Mouse (Mus musculus) midbrain, embryonic 11.5 days (tissue): ENCODE data around the gene Dus2. TPM values are rescaled to one million over a fixed set of nuclear protein-coding genes. Genes with fewer than 3 reads are reported as not detected.
"Not testable (repeated sequence)": the region's sequence is repeated elsewhere in the genome, so short reads cannot be mapped to it uniquely, and the experiment has no call there.

Experiments
- ATAC-seq: fragments of 200-750 bp; cut with Nextera tagmentation; 2 replicates; pipeline ENCODE4 v1.8.0; 2017; ENCODE audit warnings: moderate TSS enrichment, moderate library complexity; ENCODE audit not compliant: low FRiP score
- DNase-seq: peaks from one replicate; pipeline ENCODE4 v3.0.0; 2015; ENCODE audit warnings: low spot score; ENCODE audit errors: missing footprints
- H3K27ac ChIP-seq: fragments of 300-500 bp; sonication (generic); 2 replicates; pipeline ENCODE4 v1.5.1; 2014; ENCODE audit warnings: low read depth, low read length
- H3K27me3 ChIP-seq: fragments of 300-500 bp; sonication (generic); 2 replicates; pipeline ENCODE4 v1.6.1; 2014; ENCODE audit warnings: mild to moderate bottlenecking, low read length, moderate library complexity, mixed read lengths; ENCODE audit not compliant: control insufficient read depth, insufficient read depth
- H3K36me3 ChIP-seq: fragments of 300-500 bp; sonication (generic); 2 replicates; pipeline ENCODE4 v1.6.1; 2014; ENCODE audit warnings: mild to moderate bottlenecking, low read length, moderate library complexity, mixed read lengths; ENCODE audit not compliant: control insufficient read depth, insufficient read depth
- H3K4me1 ChIP-seq: fragments of 300-500 bp; sonication (generic); 2 replicates; pipeline ENCODE4 v1.6.1; 2014; ENCODE audit warnings: low read length; ENCODE audit not compliant: control insufficient read depth, insufficient read depth
- H3K4me2 ChIP-seq: fragments of 300-500 bp; sonication (generic); 2 replicates; pipeline ENCODE4 v1.6.1; 2014; ENCODE audit warnings: mild to moderate bottlenecking, moderate library complexity
- H3K4me3 ChIP-seq: fragments of 300-500 bp; sonication (generic); 2 replicates; pipeline ENCODE4 v1.5.1; 2014; ENCODE audit warnings: low read depth, low read length
- H3K9ac ChIP-seq: fragments of 300-500 bp; sonication (generic); 2 replicates; pipeline ENCODE4 v1.6.1; 2014; ENCODE audit warnings: low read length
- H3K9me3 ChIP-seq: fragments of 300-500 bp; sonication (generic); 2 replicates; pipeline ENCODE4 v1.6.1; 2016; ENCODE audit warnings: low read length; ENCODE audit not compliant: control insufficient read depth
- WGBS: fragments of 180-500 bp; shearing (Covaris S2); extraction: QIAGEN DNeasy Blood & Tissue Kit; methylation state at CpG from one replicate; pipeline ENCODE4 v1.1.7; 2014; 5-methylcytosine and 5-hydroxymethylcytosine counted together
- polyA plus RNA-seq: library from polyadenylated mRNA; unstranded; fragments of >200 nt; fragmentation: Nextera tagmentation; extraction: Ambion mirVana; gene quantifications from 2 replicates; pipeline ENCODE4 v1.2.1, GENCODE M21; 2014

The Dus2 gene
- polyA plus RNA-seq, 1 experiment from 2014 or later: 14.4 TPM

DNA sequence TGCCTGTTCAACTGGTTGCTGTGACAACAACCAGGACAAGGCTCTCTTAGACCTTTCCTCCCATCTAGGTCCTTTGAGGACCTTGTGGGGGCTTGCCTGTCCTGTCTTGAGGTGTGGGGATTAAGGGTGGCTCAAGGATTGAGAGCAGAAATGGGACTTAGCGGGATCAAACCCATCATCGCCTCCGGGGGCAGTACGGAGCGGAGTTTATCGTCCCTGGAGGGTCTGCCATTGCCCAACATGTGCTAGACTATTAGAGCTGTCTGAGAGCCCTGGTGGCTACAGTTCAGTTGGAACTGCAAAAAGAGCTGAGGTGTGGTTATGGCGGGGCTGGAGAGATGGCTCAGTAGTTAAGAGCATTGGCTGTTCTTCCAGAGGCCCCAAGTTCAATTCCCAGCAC lies 15.8 kb upstream of the Dus2 start:
- no peak for ATAC-seq
- WGBS: 62% methylated on average over 7 of the region's 7 CpGs

DNA sequence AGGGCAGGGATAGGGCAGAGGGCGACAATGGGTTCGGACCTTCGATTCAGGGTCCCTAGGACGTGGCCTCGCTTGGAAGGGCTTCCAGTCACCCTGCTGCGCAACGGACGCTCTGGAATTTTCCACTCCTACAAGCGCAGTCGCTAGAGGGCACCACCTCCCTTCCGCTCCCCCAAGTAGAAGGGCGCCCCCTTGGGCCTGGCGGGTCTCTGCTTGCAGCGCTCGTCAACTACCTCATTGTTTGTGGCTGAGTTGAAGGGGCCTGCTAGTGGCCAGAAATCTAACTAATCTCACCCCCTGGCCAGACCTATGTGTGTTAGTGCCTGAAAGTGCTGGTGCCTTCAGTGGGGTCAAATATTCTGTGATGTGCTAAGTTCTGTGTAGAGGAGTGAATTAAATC lies 11.8 kb upstream of the Dus2 start, which contains the start of gene Dpep3:
Gene Dpep3, minus strand, starts transcription at position 105 of the 400 bp plus-strand sequence.
- Histone ChIP-seq H3K9me3 (no peaks in the 10 kb centered on the region), H3K27me3 (no peaks in the 10 kb centered on the region), H3K36me3 (no peaks in the 10 kb centered on the region), H3K4me1 (no peaks in the 10 kb centered on the region), H3K4me2 (no peak within 1 kb of the TSS), H3K4me3 (no peak within 1 kb of the TSS), H3K9ac (no peak within 1 kb of the TSS), H3K27ac (no peak within 1 kb of the TSS)
- WGBS: 95% methylated on average over 15 of the region's 15 CpGs
- ATAC-seq: no peak
- DNase-seq: no peak

More for the DNA sequence above, 15.8 kb upstream of the Dus2 start:
- Histone ChIP-seq H3K27me3 (no peaks in the 10 kb centered on the region), H3K4me1 (no peaks in the 10 kb centered on the region), H3K36me3 (no peaks in the 10 kb centered on the region), H3K4me3 (no peak overlapping the region), H3K4me2 (no peak overlapping the region), H3K27ac (no peak overlapping the region), H3K9ac (no peak overlapping the region), H3K9me3 (no peaks in the 10 kb centered on the region)
- DNase-seq: no peak

DNA sequence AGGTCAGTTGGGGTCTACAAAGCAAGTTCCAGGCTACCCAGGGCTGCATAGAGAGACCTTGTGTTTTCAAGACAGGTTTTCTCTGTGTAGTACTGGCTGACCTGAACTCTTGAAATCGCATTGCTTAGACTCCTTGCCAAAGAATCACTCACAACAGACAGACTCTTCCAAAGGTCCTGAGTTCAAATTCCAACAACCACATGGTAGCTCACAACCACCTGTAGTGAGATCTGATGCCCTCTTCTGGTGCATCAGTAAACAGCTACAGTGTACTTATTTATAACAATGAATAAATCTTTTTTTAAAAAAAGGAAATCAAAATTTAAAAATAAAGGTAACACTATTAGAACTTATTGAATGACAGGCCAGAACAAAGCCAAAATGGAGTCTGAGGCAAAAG lies 10.0 kb upstream of the Dus2 start:
- no peaks in the 10 kb centered on the region for H3K36me3 ChIP-seq
- no peak overlapping the region for H3K4me3 ChIP-seq
- 91% methylated on average over 1 of the region's 1 CpGs for WGBS
- H3K27ac ChIP-seq: no peak overlapping the region
- H3K9me3 ChIP-seq: no peaks in the 10 kb centered on the region
- no peak overlapping the region for H3K9ac ChIP-seq
- ATAC-seq: no peak
- no peak overlapping the region for H3K4me2 ChIP-seq
- H3K4me1 ChIP-seq: no peaks in the 10 kb centered on the region
- no peak for DNase-seq
- H3K27me3 ChIP-seq: no peaks in the 10 kb centered on the region

DNA sequence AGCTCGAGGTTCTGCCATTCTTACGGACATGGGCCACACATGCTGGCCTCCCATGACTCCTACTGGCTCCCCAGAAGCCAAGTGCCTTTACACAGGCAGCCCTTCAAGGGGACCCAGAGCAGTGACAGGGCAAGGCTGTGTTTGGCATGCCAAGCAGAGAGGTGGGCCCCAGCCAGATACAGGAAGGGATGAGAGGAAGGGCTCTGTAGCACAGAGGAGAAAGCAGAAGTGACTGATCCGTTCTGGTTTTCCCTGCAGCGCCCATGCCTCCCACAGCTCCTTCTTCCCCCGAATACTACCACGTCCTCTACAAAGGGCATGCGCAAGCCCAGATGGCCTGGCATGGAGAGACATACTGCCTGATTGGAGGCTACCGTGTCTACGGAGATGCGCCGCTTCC lies 7.7 kb upstream of the Dus2 start:
- not testable (repeated sequence) for H3K4me1 ChIP-seq, H3K36me3 ChIP-seq, H3K4me3 ChIP-seq, H3K27me3 ChIP-seq, H3K9ac ChIP-seq, H3K9me3 ChIP-seq, ATAC-seq, DNase-seq, H3K27ac ChIP-seq, H3K4me2 ChIP-seq
- WGBS: 91% methylated on average over 11 of the region's 11 CpGs

DNA sequence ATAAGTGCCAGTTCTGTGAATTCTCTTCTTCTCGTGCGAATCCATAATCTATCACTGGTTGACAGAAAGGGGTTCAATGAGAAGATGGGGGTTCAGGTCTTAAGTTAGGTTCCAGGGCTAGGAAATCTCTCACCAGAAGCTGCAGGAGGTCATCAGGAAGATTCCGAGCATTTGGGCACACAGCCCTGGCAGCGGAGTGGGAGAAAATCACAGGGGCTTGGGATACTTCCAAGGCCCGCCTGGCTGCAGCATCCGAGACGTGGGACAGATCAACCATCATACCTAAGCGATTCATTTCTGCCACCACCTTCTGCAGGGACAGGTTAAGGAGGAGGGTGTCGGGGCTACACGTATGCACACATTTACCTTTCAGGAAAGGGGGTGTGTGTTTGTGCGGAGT lies 2.6 kb upstream of the Dus2 start:
- Histone ChIP-seq H3K9ac (no peak overlapping the region), H3K9me3 (no peaks in the 10 kb centered on the region), H3K36me3 (no peaks in the 10 kb centered on the region; the same call in 1 of the 2 replicates), H3K4me1 (no peaks in the 10 kb centered on the region), H3K27me3 (no peaks in the 10 kb centered on the region), H3K4me3 (no peak overlapping the region), H3K4me2 (no peak overlapping the region), H3K27ac (no peak overlapping the region)
- no peak for ATAC-seq
- 91% methylated on average over 11 of the region's 11 CpGs for WGBS
- no peak for DNase-seq

DNA sequence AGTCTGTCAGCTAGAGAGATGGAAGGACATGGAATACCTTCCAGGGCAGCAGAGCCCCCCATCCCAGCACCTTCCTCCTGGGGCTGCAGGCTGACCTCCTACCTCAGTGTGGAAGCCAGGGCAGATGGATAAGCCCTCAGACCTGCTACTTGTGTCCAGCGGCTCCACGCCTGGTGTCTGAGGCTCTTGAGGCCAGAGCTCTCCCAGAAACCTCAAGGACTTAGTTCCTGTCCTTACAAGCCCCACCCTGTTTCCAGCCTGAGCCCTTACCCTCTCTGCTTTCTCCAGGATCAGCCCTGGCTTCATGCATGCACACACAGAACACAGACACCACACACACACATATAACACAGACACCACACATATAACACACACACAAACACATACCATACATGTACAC lies 409 bp downstream of the Dus2 start:
- Histone ChIP-seq H3K9ac (no peak overlapping the region), H3K4me1 (no peaks in the 10 kb centered on the region), H3K27ac (no peak overlapping the region), H3K4me2 (no peak overlapping the region), H3K36me3 (no peaks in the 10 kb centered on the region; the same call in 1 of the 2 replicates), H3K27me3 (no peaks in the 10 kb centered on the region), H3K9me3 (no peaks in the 10 kb centered on the region), H3K4me3 (no peak overlapping the region)
- DNase-seq (no peak), ATAC-seq (no peak)
- 91% methylated on average over 2 of the region's 2 CpGs for WGBS

DNA sequence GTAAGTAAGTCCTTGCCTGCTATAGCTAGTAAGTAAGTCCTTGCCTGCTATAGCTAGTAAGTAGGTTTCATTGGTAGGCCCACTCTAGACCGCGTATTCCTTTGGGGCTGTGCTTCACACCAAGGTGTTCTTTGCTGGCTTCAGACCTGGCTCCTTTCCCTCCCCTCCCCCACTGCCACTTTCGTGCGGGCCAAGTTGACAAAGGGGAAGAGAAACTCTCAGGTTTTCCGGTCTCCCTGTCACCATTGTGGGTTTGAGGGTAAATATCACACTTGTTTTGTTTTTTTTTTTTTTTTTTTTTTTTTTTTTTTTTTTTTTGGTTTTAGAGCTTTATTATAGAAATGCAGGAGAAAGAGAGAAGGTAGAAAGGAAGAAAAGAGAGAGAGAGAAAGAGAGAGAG lies 1.4 kb downstream of the Dus2 start:
- no peak overlapping the region for H3K9ac ChIP-seq
- DNase-seq (no peak), ATAC-seq (no peak)
- H3K36me3 ChIP-seq: no peaks in the 10 kb centered on the region; the same call in 1 of the 2 replicates
- WGBS: 82% methylated on average over 5 of the region's 5 CpGs
- H3K4me2 ChIP-seq: no peak overlapping the region
- H3K9me3 ChIP-seq: no peaks in the 10 kb centered on the region
- no peaks in the 10 kb centered on the region for H3K4me1 ChIP-seq
- no peak overlapping the region for H3K4me3 ChIP-seq
- H3K27me3 ChIP-seq: no peaks in the 10 kb centered on the region
- no peak overlapping the region for H3K27ac ChIP-seq

DNA sequence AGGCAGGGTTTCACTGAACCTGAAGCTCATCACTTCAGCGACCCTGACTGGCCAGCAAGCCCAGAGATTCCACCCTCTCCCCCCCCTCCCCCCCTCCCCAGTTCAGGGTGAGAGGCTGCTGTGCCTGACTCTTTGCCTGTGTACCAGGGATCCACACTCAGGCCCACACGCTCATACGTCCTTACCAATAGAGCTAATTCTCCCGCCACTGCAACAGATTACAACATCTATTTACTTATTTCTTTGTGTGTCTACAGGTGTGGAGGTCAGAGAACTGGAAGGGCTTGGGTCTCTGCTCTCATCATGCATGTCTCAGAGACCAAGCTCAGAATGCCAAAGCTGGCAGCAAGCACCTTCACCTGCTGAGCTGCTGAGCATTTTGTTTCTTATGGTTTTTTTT lies 2.1 kb downstream of the Dus2 start:
- Histone ChIP-seq H3K27me3 (no peaks in the 10 kb centered on the region), H3K36me3 (no peaks in the 10 kb centered on the region; the same call in 1 of the 2 replicates), H3K4me2 (no peak overlapping the region), H3K9me3 (no peaks in the 10 kb centered on the region), H3K4me3 (no peak overlapping the region), H3K4me1 (no peaks in the 10 kb centered on the region), H3K9ac (no peak overlapping the region), H3K27ac (no peak overlapping the region)
- 61% methylated on average over 4 of the region's 4 CpGs for WGBS
- DNase-seq (no peak), ATAC-seq (no peak)

DNA sequence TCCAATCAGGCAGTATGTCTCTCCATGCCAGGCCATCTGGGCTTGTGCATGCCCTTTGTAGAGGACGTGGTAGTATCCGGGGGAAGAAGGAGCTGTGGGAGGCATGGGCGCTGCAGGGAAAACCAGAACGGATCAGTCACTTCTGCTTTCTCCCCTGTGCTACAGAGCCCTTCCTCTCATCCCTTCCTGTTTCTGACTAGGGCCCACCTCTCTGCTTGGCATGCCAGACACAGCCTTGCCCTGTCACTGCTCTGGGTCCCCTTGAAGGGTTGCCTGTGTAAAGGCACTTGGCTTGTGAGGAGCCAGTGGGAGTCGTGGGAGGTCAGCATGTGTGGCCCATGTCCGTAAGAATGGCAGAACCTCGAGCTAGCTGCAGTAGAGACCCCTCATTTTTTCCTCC lies 5.2 kb downstream of the Dus2 start:
- Histone ChIP-seq H3K27me3 (no peaks in the 10 kb centered on the region), H3K4me2 (no peak overlapping the region), H3K4me3 (no peak overlapping the region), H3K36me3 (no peaks in the 10 kb centered on the region), H3K9me3 (no peaks in the 10 kb centered on the region), H3K27ac (no peak overlapping the region), H3K4me1 (no peaks in the 10 kb centered on the region), H3K9ac (no peak overlapping the region)
- DNase-seq (no peak), ATAC-seq (no peak)
- WGBS: 86% methylated on average over 7 of the region's 7 CpGs

DNA sequence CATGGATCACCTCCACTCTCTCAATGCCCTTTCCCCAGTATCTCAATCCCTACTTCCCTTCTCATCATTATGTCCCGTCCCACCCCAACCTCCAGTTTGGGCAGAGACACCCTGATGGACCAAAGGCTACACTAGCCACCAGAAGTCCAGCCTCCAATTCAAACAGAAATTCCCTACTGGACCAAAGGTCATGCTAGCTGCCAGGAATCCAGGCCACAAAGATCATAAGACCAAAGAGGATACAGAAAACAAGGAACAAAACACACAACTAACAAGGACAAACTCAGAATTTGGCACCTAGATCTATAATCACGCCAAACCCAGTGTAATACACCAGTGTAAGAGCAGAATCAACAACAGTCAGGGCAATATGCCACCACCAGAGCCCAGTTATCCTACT lies 7.8 kb downstream of the Dus2 start:
- WGBS: 89% methylated on average over 2 of the region's 2 CpGs
- no peaks in the 10 kb centered on the region for H3K9me3 ChIP-seq
- H3K4me2 ChIP-seq: no peak overlapping the region
- no peaks in the 10 kb centered on the region for H3K4me1 ChIP-seq
- H3K27me3 ChIP-seq: no peaks in the 10 kb centered on the region
- H3K9ac ChIP-seq: no peak overlapping the region
- no peak overlapping the region for H3K4me3 ChIP-seq
- no peak overlapping the region for H3K27ac ChIP-seq
- no peaks in the 10 kb centered on the region for H3K36me3 ChIP-seq
- ATAC-seq (no peak), DNase-seq (no peak)
